In the genomic region with DNA sequence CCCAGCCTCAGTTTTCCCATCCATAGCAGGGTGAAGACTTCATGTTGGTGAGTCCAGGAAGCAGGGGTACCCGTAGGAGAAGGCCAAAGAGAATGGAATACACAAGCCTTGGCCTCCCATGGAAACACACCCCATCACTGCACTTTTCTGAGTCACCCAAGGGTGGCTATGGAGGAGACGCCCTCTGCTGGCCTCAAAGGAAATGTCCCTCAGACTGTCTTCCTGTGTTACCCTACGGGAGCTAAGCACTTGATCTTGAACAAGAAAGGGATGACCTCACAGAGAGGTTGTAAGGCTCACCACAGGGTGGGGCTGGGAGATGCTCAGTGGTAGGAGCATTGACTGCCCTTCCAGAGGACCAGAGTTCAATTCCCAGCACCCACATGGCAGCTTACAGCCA, we compare ENCODE assay signal across 8 mouse cellular contexts. TPM values are rescaled to one million over a fixed set of nuclear protein-coding genes. Genes with fewer than 3 reads are reported as not detected.
DNase-seq lines count a peak whose midpoint lies in the region; ATAC-seq and TF ChIP-seq lines count a peak whose summit lies in the region.

No protein-coding gene starts in this region.

- H3K79me2 ChIP-seq in MEL (ENCODE audit: control insufficient read depth, insufficient read depth, low read length, poor library complexity) = peaks cover 23% of the 10 kb centered on the region

- TF ChIP-seq EP300 in MEL (IDR thresholded peaks at IDR 0.05; ENCODE audit: low read depth in 1 of 2, low read length in 2 of 2) = no peak

- no peak for ATAC-seq in kidney, embryonic 15.5 days (replicated peaks; ENCODE audit: low FRiP score)
- ATAC-seq in common myeloid progenitor, adult 5-6 weeks (replicated peaks; ENCODE audit: low read depth, poor library complexity, severe bottlenecking) = peak; percentile 59

- H3K27me3 ChIP-seq in kidney, embryonic 15.5 days = no peaks in the 10 kb centered on the region
- H3K27me3 ChIP-seq in MEL (ENCODE audit: control insufficient read depth in 1 of 2, insufficient read depth in 2 of 2, low read length in 2 of 2) = no peaks in the 10 kb centered on the region

- H3K9me3 ChIP-seq in kidney, embryonic 15.5 days (replicated peaks) = no peaks in the 10 kb centered on the region
- H3K9me3 ChIP-seq in MEL (replicated peaks; ENCODE audit: insufficient read depth, low read length) = no peaks in the 10 kb centered on the region

- peak; percentile 68 for TF ChIP-seq RAD21 in MEL (IDR thresholded peaks at IDR 0.05; ENCODE audit: low read depth, low read length)

- peaks cover 33% of the 10 kb centered on the region for H3K4me1 ChIP-seq in kidney, embryonic 15.5 days
- H3K4me1 ChIP-seq in MEL (ENCODE audit: control insufficient read depth in 1 of 2, insufficient read depth in 2 of 2, low read length in 2 of 2) = peaks cover 3 to 29% of the 10 kb centered on the region in 2 experiments; a peak in 3 of 4 replicates

- peaks cover 17% of the 10 kb centered on the region for H3K36me3 ChIP-seq in kidney, embryonic 15.5 days
- peaks cover 0 to 17% of the 10 kb centered on the region in 2 experiments; a peak in 2 of 4 replicates for H3K36me3 ChIP-seq in MEL (ENCODE audit: control insufficient read depth in 1 of 2, insufficient read depth in 2 of 2, low read length in 2 of 2)

- H3K4me2 ChIP-seq in kidney, embryonic 15.5 days = no peak overlapping the region

- DNase-seq in kidney, adult 18-20 months = peak; percentile 55
- peak; percentile 94 for DNase-seq in MEL (ENCODE audit: low read depth, low spot score)
- DNase-seq in kidney, postnatal 14 days = peak; percentile 58
- DNase-seq in naive thymus-derived CD4-positive, alpha-beta T cell, adult 2 months (ENCODE audit: low read depth) = peak; percentile 91
- DNase-seq in urinary bladder, adult 18-20 months (ENCODE audit: low spot score in 2 of 2) = no peak
- no peak for DNase-seq in frontal cortex, postnatal 10 days (ENCODE audit: low spot score in 2 of 2)

- TF ChIP-seq POLR2A in MEL (IDR thresholded peaks at IDR 0.05; ENCODE audit: control insufficient read depth in 1 of 2, insufficient read depth in 1 of 2, low read depth in 1 of 2, low read length in 2 of 2, poor library complexity in 1 of 2) = no peak

- H3K4me3 ChIP-seq in kidney, embryonic 15.5 days (replicated peaks) = no peak overlapping the region
- no peak overlapping the region for H3K4me3 ChIP-seq in MEL (ENCODE audit: control insufficient read depth in 1 of 2, insufficient read depth in 1 of 2, low read depth in 2 of 2, low read length in 2 of 2)

- no peak overlapping the region for H3K27ac ChIP-seq in kidney, embryonic 15.5 days
- H3K27ac ChIP-seq in MEL (ENCODE audit: control insufficient read depth, low read depth, low read length) = peak overlapping the region; percentile 6; the same call in 1 of the 2 replicates

- peak; percentile 80 to 92 (median 86) for TF ChIP-seq CTCF in MEL (IDR thresholded peaks at IDR 0.05 in 2 of 3, conservative IDR thresholded peaks at IDR 0.05 in 1 of 3; ENCODE audit: control insufficient read depth in 1 of 3, insufficient read depth in 1 of 3, low read depth in 2 of 3, low read length in 3 of 3, poor library complexity in 1 of 3, severe bottlenecking in 1 of 3)

- WGBS in kidney, embryonic 15.5 days = 32% methylated on average over 3 of the region's 3 CpGs

- no peak overlapping the region for H3K9ac ChIP-seq in kidney, embryonic 15.5 days
- no peak overlapping the region for H3K9ac ChIP-seq in MEL (ENCODE audit: control insufficient read depth, low read depth, low read length, poor library complexity, severe bottlenecking)

TF ChIP-seq in MEL, 35 proteins besides CTCF, POLR2A, EP300 and RAD21:
- TF ChIP-seq MAZ (IDR thresholded peaks at IDR 0.05; ENCODE audit: low read depth, low read length) (peak; percentile 59; the same call in 1 of the 2 replicates), MXI1 (IDR thresholded peaks at IDR 0.05; ENCODE audit: low read depth, low read length) (peak; percentile 50), USF2 (IDR thresholded peaks at IDR 0.05; ENCODE audit: borderline replicate concordance in 1 of 2, insufficient read depth in 1 of 2, low read depth in 1 of 2, low read length in 2 of 2) (no peak), KAT2A (conservative IDR thresholded peaks at IDR 0.05; ENCODE audit: low read depth, low read length) (no peak), ELF1 (IDR thresholded peaks at IDR 0.05; ENCODE audit: low read depth, low read length) (0 out of 2 replicates have a peak, but pooled peaks have one; percentile 37), ZC3H11A (IDR thresholded peaks at IDR 0.05; ENCODE audit: low read depth, low read length) (peak; percentile 53), TAL1 (IDR thresholded peaks at IDR 0.05; ENCODE audit: low read length) (no peak), BHLHE40 (IDR thresholded peaks at IDR 0.05; ENCODE audit: borderline replicate concordance, low read depth, low read length) (no peak), TBP (IDR thresholded peaks at IDR 0.05; ENCODE audit: low read depth, low read length) (peak; percentile 53; the same call in 1 of the 2 replicates), SIN3A (IDR thresholded peaks at IDR 0.05; ENCODE audit: low read length) (peak; percentile 63), SMC3 (IDR thresholded peaks at IDR 0.05; ENCODE audit: low read depth, low read length) (peak; percentile 92), JUND (IDR thresholded peaks at IDR 0.05; ENCODE audit: low read depth, low read length) (peak; percentile 25; the same call in 1 of the 2 replicates), MYC (IDR thresholded peaks at IDR 0.05; ENCODE audit: low read depth, low read length) (0 out of 2 replicates have a peak, but pooled peaks have one; percentile 13), GATA1 (IDR thresholded peaks at IDR 0.05; ENCODE audit: low read depth, low read length) (no peak), HCFC1 (IDR thresholded peaks at IDR 0.05; ENCODE audit: low read depth, low read length) (peak; percentile 52; the same call in 1 of the 2 replicates), ETS1 (IDR thresholded peaks at IDR 0.05; ENCODE audit: low read depth, low read length) (peak; percentile 32; the same call in 1 of the 2 replicates), TCF12 (IDR thresholded peaks at IDR 0.05; ENCODE audit: low read depth, low read length) (no peak), MAFK (IDR thresholded peaks at IDR 0.05; ENCODE audit: borderline replicate concordance, low read depth, low read length) (no peak), RCOR1 (IDR thresholded peaks at IDR 0.05; ENCODE audit: low read depth, low read length) (no peak)

RNA-seq across cellular contexts. Expression of gene Nol12, which starts 3.2 kb away (rescaled TPM):
- 54.6 and 58.9 TPM in 2 replicates for polyA plus RNA-seq in kidney, embryonic 15.5 days (2015; fragmentation: Nextera tagmentation; extraction: Ambion mirVana)
- 39.0 and 40.8 TPM in 2 replicates for total RNA-seq in MEL (2012; rRNA removed)
- polyA plus RNA-seq in MEL (2012; ENCODE audit: insufficient read depth in 1 of 2, insufficient read length in 2 of 2, low read depth in 1 of 2, low replicate concordance in 2 of 2, missing spikeins in 1 of 2) = 100 to 1,000 TPM in 1 of 2 experiments, not detected in 1; 127 TPM
- total RNA-seq in common myeloid progenitor, adult 5-6 weeks (2017) = 27.8 and 29.7 TPM in 2 replicates

RNA-seq across cellular contexts. Expression of gene Lgals1, which starts 5.1 kb away (rescaled TPM):
- polyA plus RNA-seq in kidney, embryonic 15.5 days (2015; fragmentation: Nextera tagmentation; extraction: Ambion mirVana) = 761 and 838 TPM in 2 replicates
- total RNA-seq in MEL (2012; rRNA removed) = 974 and 1,054 TPM in 2 replicates
- 1,000 to 10,000 TPM in 1 of 2 experiments, 100 to 1,000 TPM in 1; 646 to 1,010 TPM for polyA plus RNA-seq in MEL (2012; ENCODE audit: insufficient read depth in 1 of 2, insufficient read length in 2 of 2, low read depth in 1 of 2, low replicate concordance in 2 of 2, missing spikeins in 1 of 2)
- 322 and 335 TPM in 2 replicates for total RNA-seq in common myeloid progenitor, adult 5-6 weeks (2017)

RNA-seq across cellular contexts. Expression of gene Triobp, which starts 15.9 kb away (rescaled TPM):
- 62.9 and 66.6 TPM in 2 replicates for polyA plus RNA-seq in kidney, embryonic 15.5 days (2015; fragmentation: Nextera tagmentation; extraction: Ambion mirVana)
- total RNA-seq in MEL (2012; rRNA removed) = 18.4 and 21.3 TPM in 2 replicates
- 10 to 100 TPM in 1 of 2 experiments, not detected in 1; 31.3 TPM for polyA plus RNA-seq in MEL (2012; ENCODE audit: insufficient read depth in 1 of 2, insufficient read length in 2 of 2, low read depth in 1 of 2, low replicate concordance in 2 of 2, missing spikeins in 1 of 2)
- 25.0 and 35.6 TPM in 2 replicates for total RNA-seq in common myeloid progenitor, adult 5-6 weeks (2017)

RNA-seq across cellular contexts. Expression of gene Pdxp, which starts 17.9 kb away (rescaled TPM):
- polyA plus RNA-seq in kidney, embryonic 15.5 days (2015; fragmentation: Nextera tagmentation; extraction: Ambion mirVana) = 13.7 and 15.0 TPM in 2 replicates
- total RNA-seq in MEL (2012; rRNA removed) = 16.7 and 21.5 TPM in 2 replicates
- 10 to 100 TPM in 1 of 2 experiments, not detected in 1; 25.4 TPM for polyA plus RNA-seq in MEL (2012; ENCODE audit: insufficient read depth in 1 of 2, insufficient read length in 2 of 2, low read depth in 1 of 2, low replicate concordance in 2 of 2, missing spikeins in 1 of 2)
- total RNA-seq in common myeloid progenitor, adult 5-6 weeks (2017) = 4.1 and 9.2 TPM in 2 replicates

RNA-seq across cellular contexts. Expression of gene Sh3bp1, which starts 32.0 kb away (rescaled TPM):
- 34.4 and 41.6 TPM in 2 replicates for polyA plus RNA-seq in kidney, embryonic 15.5 days (2015; fragmentation: Nextera tagmentation; extraction: Ambion mirVana)
- 17.1 and 21.0 TPM in 2 replicates for total RNA-seq in MEL (2012; rRNA removed)
- polyA plus RNA-seq in MEL (2012; ENCODE audit: insufficient read depth in 1 of 2, insufficient read length in 2 of 2, low read depth in 1 of 2, low replicate concordance in 2 of 2, missing spikeins in 1 of 2) = 10 to 100 TPM in 1 of 2 experiments, not detected in 1; 80.2 TPM
- total RNA-seq in common myeloid progenitor, adult 5-6 weeks (2017) = 17.4 and 33.3 TPM in 2 replicates

Comparison
In these comparisons a context has a peak if more than half of its experiments do, and no peak if none do; other contexts are left out.
1. DNase-seq: peak in kidney, adult 18-20 months (single experiment), MEL (single experiment), kidney, postnatal 14 days (single experiment) and naive thymus-derived CD4-positive, alpha-beta T cell, adult 2 months (single experiment); none in urinary bladder, adult 18-20 months (0 of 2) and frontal cortex, postnatal 10 days (0 of 2).